Mouse (Mus musculus): ENCODE results near the gene Lpp.

DNA sequence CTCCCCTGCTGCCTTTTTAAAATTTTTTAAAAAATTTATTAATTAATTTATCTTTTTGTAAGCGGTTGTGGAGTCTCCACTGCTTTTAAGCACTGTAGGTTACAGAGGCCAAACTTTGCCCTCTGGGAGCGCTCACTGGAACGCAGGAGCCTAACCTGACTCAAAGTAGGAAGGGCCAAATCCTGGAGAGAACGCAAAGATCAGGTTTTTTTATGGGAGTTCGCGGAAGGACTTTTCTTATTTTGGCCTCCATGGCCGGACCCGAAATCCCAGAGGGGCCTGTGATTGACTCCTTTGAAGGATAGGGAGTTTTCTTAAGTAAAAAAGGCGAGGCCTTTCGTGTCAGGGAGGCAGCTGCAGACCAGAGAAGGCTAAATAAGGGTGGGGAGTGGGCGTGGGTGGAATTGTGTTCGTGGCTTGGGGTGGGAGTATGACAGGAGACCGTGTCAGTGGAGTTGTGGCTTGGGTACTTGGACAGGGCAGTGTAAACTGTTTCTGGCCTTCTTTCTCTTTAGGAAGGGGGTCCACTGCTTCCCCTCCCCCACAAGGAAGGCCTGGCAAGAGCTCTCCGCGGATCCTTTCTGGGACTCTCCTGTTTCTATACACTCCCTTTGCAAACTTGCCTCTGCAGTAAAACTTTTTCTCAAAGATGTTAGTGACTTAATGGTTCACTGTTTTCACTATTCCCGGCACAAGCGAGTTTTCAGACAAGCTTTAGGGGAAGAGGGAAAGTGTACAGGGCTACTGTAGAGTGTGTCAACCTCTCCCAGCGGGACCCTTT is 1.1 kb downstream of the Lpp start:
- TF ChIP-seq CTCF (IDR thresholded peaks at IDR 0.05; ENCODE audit: borderline replicate concordance, insufficient read depth, low read depth, low read length) (no peak), POLR2A (IDR thresholded peaks at IDR 0.05; ENCODE audit: borderline replicate concordance, insufficient read depth, low read length) (no peak)

Data from cerebellum, adult 2 months (tissue).